Mouse (Mus musculus) testis, adult 2 months (tissue): Measurements from ENCODE around the gene Rgs9. TPM values are rescaled to one million over a fixed set of nuclear protein-coding genes. Genes with fewer than 3 reads are reported as not detected.

Source experiments
- H3K27ac ChIP-seq: fragments of 200-500 bp; 2 replicates; pipeline ENCODE4 v1.5.1; 2012; ENCODE audit warnings: low read depth, low read length; ENCODE audit not compliant: control insufficient read depth, insufficient read depth
- H3K27me3 ChIP-seq: fragments of 200-500 bp; 2 replicates; pipeline ENCODE4 v1.6.1; 2012; ENCODE audit warnings: mild to moderate bottlenecking, low read length, moderate library complexity; ENCODE audit not compliant: control insufficient read depth, insufficient read depth
- H3K36me3 ChIP-seq: fragments of 200-500 bp; 2 replicates; pipeline ENCODE4 v1.6.1; 2012; ENCODE audit warnings: mild to moderate bottlenecking, low read length; ENCODE audit not compliant: control insufficient read depth, insufficient read depth
- H3K4me1 ChIP-seq: fragments of 200-500 bp; 2 replicates; pipeline ENCODE4 v1.6.1; 2012; ENCODE audit warnings: low read length; ENCODE audit not compliant: control insufficient read depth, insufficient read depth
- H3K4me3 ChIP-seq: fragments of 200-500 bp; 2 replicates; pipeline ENCODE4 v1.5.1; 2012; ENCODE audit warnings: low read depth, mild to moderate bottlenecking, low read length, moderate library complexity, mixed read lengths; ENCODE audit not compliant: control insufficient read depth
- CTCF ChIP-seq: fragments of 200-500 bp; IDR thresholded peaks from 2 replicates; pipeline ENCODE4 v1.5.1; 2012; ENCODE audit warnings: low read depth, mild to moderate bottlenecking, inconsistent platforms, low read length, moderate library complexity; ENCODE audit not compliant: control insufficient read depth, insufficient read depth, insufficient replicate concordance
- POLR2A ChIP-seq: fragments of 200-500 bp; IDR thresholded peaks from 2 replicates; pipeline ENCODE4 v1.6.1; 2012; ENCODE audit warnings: low read depth, mild to moderate bottlenecking, inconsistent platforms, low read length, moderate library complexity; ENCODE audit not compliant: control insufficient read depth
- polyA plus RNA-seq: library from polyadenylated mRNA; depleted of rRNA; stranded (reverse); fragments of >200 nt; gene quantifications from 2 replicates; pipeline ENCODE4 v1.2.3, GENCODE M21; 2012

The Rgs9 gene
- polyA plus RNA-seq, 1 experiment, result 0.78 TPM

- no peaks in the 10 kb centered on the region for H3K36me3 ChIP-seq
- H3K27ac ChIP-seq, result no peak overlapping the region
- H3K4me1 ChIP-seq, result peaks cover 3% of the 10 kb centered on the region
- no peaks in the 10 kb centered on the region for H3K27me3 ChIP-seq
- H3K4me3 ChIP-seq, result no peak overlapping the region
- TF ChIP-seq POLR2A, result no peak
- no peak for TF ChIP-seq CTCF
Observed at GRCm38 (mm10) chr11:109269283-109269661, 28.7 kb downstream of the Rgs9 start.

DNA sequence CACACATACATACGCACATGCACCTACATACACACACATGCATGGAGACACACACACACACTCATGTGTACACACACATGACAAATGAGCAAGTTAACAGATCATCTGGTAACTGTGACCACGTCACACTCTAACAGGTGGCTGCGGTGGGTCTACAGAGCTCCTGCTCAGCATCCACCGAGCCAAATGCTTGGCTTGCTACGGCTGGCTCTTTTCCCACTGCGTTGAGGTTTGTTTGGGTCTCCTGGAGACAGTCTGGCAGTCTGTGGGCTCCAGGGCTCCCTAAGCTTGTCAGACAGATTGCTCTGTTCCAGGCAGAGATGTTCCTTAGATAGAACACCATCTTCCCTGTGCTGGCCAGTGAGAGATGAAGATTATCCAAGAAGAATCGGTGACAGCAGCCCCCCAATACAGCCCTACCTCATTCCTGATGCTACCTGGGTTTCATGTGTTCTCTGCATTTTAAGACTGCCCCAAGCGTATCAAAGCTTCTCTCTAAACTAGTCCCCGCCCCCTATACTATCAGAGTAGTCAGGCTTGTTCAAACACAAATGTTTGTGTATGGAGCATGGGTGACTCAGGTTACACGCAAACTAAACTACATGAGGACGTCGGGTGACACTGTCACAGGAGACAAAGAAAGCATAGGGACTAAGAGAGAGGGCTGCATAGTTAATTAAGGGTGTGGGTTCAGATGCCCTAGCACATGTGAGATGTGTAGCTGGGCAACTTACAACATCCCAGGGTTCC, 31.6 kb downstream of the Rgs9 start:
- H3K36me3 ChIP-seq, result no peaks in the 10 kb centered on the region
- no peak for TF ChIP-seq CTCF
- no peak for TF ChIP-seq POLR2A
- no peaks in the 10 kb centered on the region for H3K27me3 ChIP-seq

DNA sequence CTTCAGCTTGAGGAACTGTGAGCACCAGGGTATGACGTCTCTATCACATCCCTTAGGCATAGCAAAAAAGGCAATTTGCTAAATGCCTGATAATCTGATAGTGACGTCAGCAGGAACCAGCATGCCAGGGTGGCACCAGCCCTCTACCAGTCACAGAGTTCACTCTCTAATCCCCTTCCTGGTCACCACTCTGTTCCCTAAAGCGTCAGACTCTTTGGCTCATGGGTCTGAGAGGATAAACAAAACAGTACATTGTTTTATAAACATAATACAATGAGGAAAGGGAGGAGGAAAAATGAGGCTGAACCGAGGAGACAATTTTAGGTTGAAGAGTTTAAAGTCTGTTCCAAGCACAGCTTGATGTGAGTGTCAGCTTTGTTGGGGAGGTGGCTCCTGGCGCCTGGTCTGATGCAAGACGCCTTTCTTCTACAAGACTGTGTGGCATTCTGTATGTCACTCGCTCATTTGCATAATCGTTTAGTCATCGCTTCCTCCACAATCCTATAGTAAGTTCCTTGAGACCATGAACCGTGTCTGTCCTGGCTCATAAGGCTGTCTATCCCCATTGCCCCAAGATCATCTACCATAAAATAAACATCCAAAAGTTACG, 33.7 kb downstream of the Rgs9 start:
- TF ChIP-seq CTCF (no peak), POLR2A (no peak)
- Histone ChIP-seq H3K4me1 (no peaks in the 10 kb centered on the region), H3K4me3 (no peak overlapping the region), H3K36me3 (no peaks in the 10 kb centered on the region), H3K27me3 (no peaks in the 10 kb centered on the region), H3K27ac (no peak overlapping the region)

More for the DNA sequence above, 31.6 kb downstream of the Rgs9 start:
- Histone ChIP-seq H3K4me3 (no peak overlapping the region), H3K4me1 (peaks cover 3% of the 10 kb centered on the region), H3K27ac (no peak overlapping the region)

DNA sequence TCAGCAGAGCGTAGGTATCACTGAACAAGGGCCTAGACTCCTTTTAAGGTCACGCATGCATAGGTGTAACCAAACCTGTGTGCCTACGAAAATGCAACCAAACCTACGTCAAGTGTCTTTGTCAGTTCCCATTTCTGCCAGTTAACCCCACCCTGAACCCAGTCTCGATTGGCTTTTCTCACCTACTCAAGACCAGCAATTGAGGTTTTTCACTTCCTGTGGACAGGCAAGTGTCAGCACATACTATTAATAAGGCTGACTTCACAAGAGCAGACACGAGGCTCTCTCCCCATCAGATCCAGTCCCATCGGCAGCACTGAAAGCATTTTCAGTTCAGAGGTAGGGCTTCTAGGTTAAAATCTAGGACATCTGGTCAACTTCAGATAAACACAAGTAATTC, 37.4 kb downstream of the Rgs9 start:
- Histone ChIP-seq H3K27ac (no peak overlapping the region), H3K36me3 (no peaks in the 10 kb centered on the region), H3K27me3 (no peaks in the 10 kb centered on the region), H3K4me1 (no peaks in the 10 kb centered on the region), H3K4me3 (no peak overlapping the region)
- TF ChIP-seq POLR2A, result no peak
- no peak for TF ChIP-seq CTCF

DNA sequence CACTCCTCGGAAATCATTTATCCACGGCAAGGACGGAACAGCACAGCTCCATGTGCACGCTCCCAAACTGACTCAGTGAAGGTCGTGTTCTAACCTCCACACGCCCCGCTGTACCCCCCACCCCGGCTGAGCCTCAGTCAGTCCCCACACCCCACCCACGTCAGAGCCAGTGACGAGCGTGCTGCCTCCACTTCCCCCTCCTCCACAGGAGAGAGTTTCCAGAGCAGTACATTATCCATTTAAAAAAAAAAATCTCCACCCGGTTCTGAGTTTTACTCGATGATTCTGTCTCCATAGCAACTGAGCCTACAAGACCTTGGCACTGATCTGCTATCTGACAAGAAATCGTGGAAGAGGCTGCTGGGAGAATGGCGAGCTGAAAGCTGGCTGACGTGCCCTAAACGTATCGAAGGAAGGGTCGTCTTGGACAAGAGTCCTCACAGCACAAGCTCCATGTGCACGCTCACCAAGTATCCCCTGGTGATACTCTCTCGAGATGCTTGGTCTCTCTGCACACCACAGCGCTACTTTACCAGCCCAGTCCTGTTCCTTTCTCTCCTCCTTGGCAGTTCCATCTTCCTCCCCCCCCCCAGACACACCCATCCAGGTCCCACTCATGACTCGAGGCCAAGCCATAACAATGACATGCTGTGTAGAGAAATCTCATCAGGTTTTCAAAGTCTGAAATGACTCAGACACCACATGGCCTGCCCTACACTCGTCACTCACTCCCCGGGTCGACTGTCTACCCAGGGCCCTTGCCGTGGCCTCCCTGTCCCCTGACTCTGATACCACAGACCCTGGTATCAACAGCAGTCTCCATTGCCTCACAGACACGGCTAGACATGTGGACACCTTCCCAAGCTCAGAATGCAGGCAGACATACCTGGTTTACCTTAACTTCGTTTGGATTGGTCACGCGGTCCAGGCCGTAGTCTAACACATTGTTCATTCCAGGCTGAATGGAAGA, 38.7 kb downstream of the Rgs9 start:
- Histone ChIP-seq H3K4me3 (no peak overlapping the region), H3K36me3 (no peaks in the 10 kb centered on the region), H3K27ac (no peak overlapping the region), H3K4me1 (no peaks in the 10 kb centered on the region), H3K27me3 (no peaks in the 10 kb centered on the region)
- no peak for TF ChIP-seq CTCF
- no peak for TF ChIP-seq POLR2A

- Histone ChIP-seq H3K27me3 (no peaks in the 10 kb centered on the region), H3K4me3 (no peak overlapping the region), H3K27ac (no peak overlapping the region), H3K4me1 (no peaks in the 10 kb centered on the region), H3K36me3 (no peaks in the 10 kb centered on the region)
- TF ChIP-seq POLR2A, result no peak
- TF ChIP-seq CTCF, result no peak
Observed at GRCm38 (mm10) chr11:109257824-109258223, 40.1 kb downstream of the Rgs9 start.

- TF ChIP-seq CTCF (no peak), POLR2A (no peak)
- Histone ChIP-seq H3K36me3 (no peaks in the 10 kb centered on the region), H3K27me3 (no peaks in the 10 kb centered on the region), H3K4me1 (no peaks in the 10 kb centered on the region), H3K27ac (no peak overlapping the region), H3K4me3 (no peak overlapping the region)
Observed at GRCm38 (mm10) chr11:109255022-109255421, 42.9 kb downstream of the Rgs9 start.
